Mouse (Mus musculus): ENCODE data around the gene Sgcb.

The Sgcb gene

GRCm38 (mm10) chr5:73647261-73647900, at the start of gene Sgcb:
Gene Sgcb, minus strand, starts transcription at chr5:73647790.
- ATAC-seq (ENCODE audit: low TSS enrichment) = peak; percentile 93

- ATAC-seq (ENCODE audit: low TSS enrichment) = no peak
Observed at GRCm38 (mm10) chr5:73694254-73695015, 46.8 kb upstream of the Sgcb start.

- no peak for ATAC-seq (ENCODE audit: low TSS enrichment)
Observed at GRCm38 (mm10) chr5:73693778-73694177, 46.2 kb upstream of the Sgcb start.

- no peak for ATAC-seq (ENCODE audit: low TSS enrichment)
Observed at GRCm38 (mm10) chr5:73691723-73692520, 44.3 kb upstream of the Sgcb start.

GRCm38 (mm10) chr5:73690146-73690545, 42.6 kb upstream of the Sgcb start:
- no peak for ATAC-seq (ENCODE audit: low TSS enrichment)

- ATAC-seq (ENCODE audit: low TSS enrichment) = no peak
Observed at GRCm38 (mm10) chr5:73688576-73688975, 41.0 kb upstream of the Sgcb start.

- peak; percentile 65 for ATAC-seq (ENCODE audit: low TSS enrichment)
Observed at GRCm38 (mm10) chr5:73686149-73686548, 38.6 kb upstream of the Sgcb start.

GRCm38 (mm10) chr5:73683706-73684409, 36.3 kb upstream of the Sgcb start:
- peak; percentile 62; the same call in 1 of the 2 replicates for ATAC-seq (ENCODE audit: low TSS enrichment)

- ATAC-seq (ENCODE audit: low TSS enrichment) = no peak
Observed at GRCm38 (mm10) chr5:73683221-73683620, 35.6 kb upstream of the Sgcb start.

GRCm38 (mm10) chr5:73676626-73677025, 29.0 kb upstream of the Sgcb start:
- ATAC-seq (ENCODE audit: low TSS enrichment) = peak; percentile 69

- peak; percentile 60 for ATAC-seq (ENCODE audit: low TSS enrichment)
Observed at GRCm38 (mm10) chr5:73675604-73676003, 28.0 kb upstream of the Sgcb start.

GRCm38 (mm10) chr5:73669386-73669785, 21.8 kb upstream of the Sgcb start:
- ATAC-seq (ENCODE audit: low TSS enrichment) = no peak

- peak; percentile 52; the same call in 1 of the 2 replicates for ATAC-seq (ENCODE audit: low TSS enrichment)
Observed at GRCm38 (mm10) chr5:73667877-73668276, 20.3 kb upstream of the Sgcb start.

- peak; percentile 52; the same call in 1 of the 2 replicates for ATAC-seq (ENCODE audit: low TSS enrichment)
Observed at GRCm38 (mm10) chr5:73666695-73667094, 19.1 kb upstream of the Sgcb start.

GRCm38 (mm10) chr5:73651855-73652201, 4.2 kb upstream of the Sgcb start:
- ATAC-seq (ENCODE audit: low TSS enrichment) = no peak

GRCm38 (mm10) chr5:73651061-73651854, 3.7 kb upstream of the Sgcb start, which contains the start of gene Spata18:
Gene Spata18, plus strand, starts transcription at chr5:73651379.
- no peak for ATAC-seq (ENCODE audit: low TSS enrichment)

- no peak for ATAC-seq (ENCODE audit: low TSS enrichment)
Observed at GRCm38 (mm10) chr5:73650365-73650964, 2.9 kb upstream of the Sgcb start.

GRCm38 (mm10) chr5:73642091-73642490, 5.5 kb downstream of the Sgcb start:
- ATAC-seq (ENCODE audit: low TSS enrichment) = no peak

GRCm38 (mm10) chr5:73641058-73641457, 6.5 kb downstream of the Sgcb start:
- no peak for ATAC-seq (ENCODE audit: low TSS enrichment)

GRCm38 (mm10) chr5:73637337-73638107, 10.1 kb downstream of the Sgcb start:
- ATAC-seq (ENCODE audit: low TSS enrichment) = peak; percentile 83

All from frontal cortex, adult (tissue).